Mouse (Mus musculus): Measurements from ENCODE around the gene Ptchd4. TPM values are rescaled to one million over a fixed set of nuclear protein-coding genes. Genes with fewer than 3 reads are reported as not detected.

Gene Ptchd4
- polyA plus RNA-seq, 1 experiment: 0.04 TPM

- TF ChIP-seq MAX (IDR thresholded peaks at IDR 0.05): no peak
- no peak for TF ChIP-seq CTCF (IDR thresholded peaks at IDR 0.05; ENCODE audit: control insufficient read depth, insufficient read depth, insufficient read length)
- TF ChIP-seq MYOG (IDR thresholded peaks at IDR 0.05; ENCODE audit: control insufficient read depth, extremely low read depth, insufficient read length): no peak
- no peak for TF ChIP-seq MYOD1 (IDR thresholded peaks at IDR 0.05; ENCODE audit: control insufficient read depth, insufficient read length, low read depth)
- peak; percentile 14 for TF ChIP-seq FOSL1 (IDR thresholded peaks at IDR 0.05; ENCODE audit: insufficient read depth, low read length, poor library complexity, severe bottlenecking)
- TF ChIP-seq USF1 (IDR thresholded peaks at IDR 0.05; ENCODE audit: low read depth): peak; percentile 74
- TF ChIP-seq CEBPB (IDR thresholded peaks at IDR 0.05; ENCODE audit: low read depth): peak; percentile 87
- H3ac ChIP-seq (ENCODE audit: control insufficient read depth, insufficient read length, low read depth): no peak overlapping the region
- no peak overlapping the region for H3K4me3 ChIP-seq (ENCODE audit: insufficient read depth, poor library complexity, severe bottlenecking)
- H3K79me3 ChIP-seq (ENCODE audit: low read depth): no peaks in the 10 kb centered on the region
- no peaks in the 10 kb centered on the region for H3K27me3 ChIP-seq (ENCODE audit: control insufficient read depth, insufficient read depth, insufficient read length)
- H3K79me2 ChIP-seq (ENCODE audit: control insufficient read depth, insufficient read depth): no peaks in the 10 kb centered on the region
- no peaks in the 10 kb centered on the region for H3K36me3 ChIP-seq (ENCODE audit: control insufficient read depth, insufficient read depth)
Observed at GRCm38 (mm10) chr17:42480173-42480991, 164.6 kb downstream of the Ptchd4 start.

- H3K36me3 ChIP-seq (ENCODE audit: control insufficient read depth, insufficient read depth): no peaks in the 10 kb centered on the region
Observed at GRCm38 (mm10) chr17:42509356-42510262, 193.9 kb downstream of the Ptchd4 start.

DNA sequence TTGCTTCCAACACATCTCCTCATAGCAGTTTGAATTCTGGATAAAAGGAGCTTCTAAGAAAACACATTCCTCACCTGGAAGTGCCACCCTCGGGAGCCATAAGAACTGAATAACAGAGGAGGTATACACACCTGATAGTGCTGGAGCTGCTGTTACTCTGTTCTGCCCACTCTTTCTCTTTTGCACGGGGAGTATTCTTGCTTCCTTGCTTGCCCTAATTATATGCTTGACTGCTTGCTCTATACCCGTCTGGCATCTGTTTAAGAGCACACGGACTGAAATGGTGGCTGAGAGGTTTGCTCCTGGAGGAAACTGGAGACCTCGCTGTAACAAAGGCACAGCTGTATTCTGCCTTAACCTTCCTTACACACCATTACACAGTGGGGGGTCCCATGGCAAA, 214.4 kb downstream of the Ptchd4 start:
- TF ChIP-seq CTCF (IDR thresholded peaks at IDR 0.05; ENCODE audit: control insufficient read depth, insufficient read depth, insufficient read length) (no peak), MYOD1 (IDR thresholded peaks at IDR 0.05; ENCODE audit: control insufficient read depth, insufficient read length, low read depth) (no peak), FOSL1 (IDR thresholded peaks at IDR 0.05; ENCODE audit: insufficient read depth, low read length, poor library complexity, severe bottlenecking) (no peak), CEBPB (IDR thresholded peaks at IDR 0.05; ENCODE audit: low read depth) (no peak), MYOG (IDR thresholded peaks at IDR 0.05; ENCODE audit: control insufficient read depth, extremely low read depth, insufficient read length) (no peak), MAX (IDR thresholded peaks at IDR 0.05) (no peak), USF1 (IDR thresholded peaks at IDR 0.05; ENCODE audit: low read depth) (no peak)
- Histone ChIP-seq H3K79me3 (ENCODE audit: low read depth) (no peaks in the 10 kb centered on the region), H3K27me3 (ENCODE audit: control insufficient read depth, insufficient read depth, insufficient read length) (no peaks in the 10 kb centered on the region), H3K4me3 (ENCODE audit: insufficient read depth, poor library complexity, severe bottlenecking) (no peak overlapping the region), H3ac (ENCODE audit: control insufficient read depth, insufficient read length, low read depth) (no peak overlapping the region), H3K36me3 (ENCODE audit: control insufficient read depth, insufficient read depth) (no peaks in the 10 kb centered on the region), H3K79me2 (ENCODE audit: control insufficient read depth, insufficient read depth) (no peaks in the 10 kb centered on the region)

More at GRCm38 (mm10) chr17:42509356-42510262, 193.9 kb downstream of the Ptchd4 start:
- Histone ChIP-seq H3ac (ENCODE audit: control insufficient read depth, insufficient read length, low read depth) (no peak overlapping the region), H3K4me3 (ENCODE audit: insufficient read depth, poor library complexity, severe bottlenecking) (no peak overlapping the region), H3K79me3 (ENCODE audit: low read depth) (no peaks in the 10 kb centered on the region), H3K79me2 (ENCODE audit: control insufficient read depth, insufficient read depth) (no peaks in the 10 kb centered on the region), H3K27me3 (ENCODE audit: control insufficient read depth, insufficient read depth, insufficient read length) (no peaks in the 10 kb centered on the region)
- TF ChIP-seq USF1 (IDR thresholded peaks at IDR 0.05; ENCODE audit: low read depth) (no peak), FOSL1 (IDR thresholded peaks at IDR 0.05; ENCODE audit: insufficient read depth, low read length, poor library complexity, severe bottlenecking) (no peak), MYOG (IDR thresholded peaks at IDR 0.05; ENCODE audit: control insufficient read depth, extremely low read depth, insufficient read length) (no peak), MYOD1 (IDR thresholded peaks at IDR 0.05; ENCODE audit: control insufficient read depth, insufficient read length, low read depth) (no peak), MAX (IDR thresholded peaks at IDR 0.05) (no peak), CTCF (IDR thresholded peaks at IDR 0.05; ENCODE audit: control insufficient read depth, insufficient read depth, insufficient read length) (no peak), CEBPB (IDR thresholded peaks at IDR 0.05; ENCODE audit: low read depth) (no peak)

GRCm38 (mm10) chr17:42549578-42549977, 233.8 kb downstream of the Ptchd4 start:
- TF ChIP-seq MYOG (IDR thresholded peaks at IDR 0.05; ENCODE audit: control insufficient read depth, extremely low read depth, insufficient read length): no peak
- TF ChIP-seq MYOD1 (IDR thresholded peaks at IDR 0.05; ENCODE audit: control insufficient read depth, insufficient read length, low read depth): no peak
- no peak for TF ChIP-seq MAX (IDR thresholded peaks at IDR 0.05)
- no peak for TF ChIP-seq CTCF (IDR thresholded peaks at IDR 0.05; ENCODE audit: control insufficient read depth, insufficient read depth, insufficient read length)
- no peak for TF ChIP-seq FOSL1 (IDR thresholded peaks at IDR 0.05; ENCODE audit: insufficient read depth, low read length, poor library complexity, severe bottlenecking)
- no peak for TF ChIP-seq CEBPB (IDR thresholded peaks at IDR 0.05; ENCODE audit: low read depth)
- no peak for TF ChIP-seq USF1 (IDR thresholded peaks at IDR 0.05; ENCODE audit: low read depth)
- Histone ChIP-seq H3K4me3 (ENCODE audit: insufficient read depth, poor library complexity, severe bottlenecking) (no peak overlapping the region), H3ac (ENCODE audit: control insufficient read depth, insufficient read length, low read depth) (no peak overlapping the region), H3K36me3 (ENCODE audit: control insufficient read depth, insufficient read depth) (no peaks in the 10 kb centered on the region), H3K27me3 (ENCODE audit: control insufficient read depth, insufficient read depth, insufficient read length) (no peaks in the 10 kb centered on the region), H3K79me2 (ENCODE audit: control insufficient read depth, insufficient read depth) (no peaks in the 10 kb centered on the region), H3K79me3 (ENCODE audit: low read depth) (no peaks in the 10 kb centered on the region)
